Mouse (Mus musculus) spleen, adult 12 weeks (tissue): ENCODE data around the gene Lama4.

Experiments
- DNase-seq: peaks from one replicate; pipeline ENCODE4 v3.0.0; 2022; ENCODE audit warnings: low spot score

The Lama4 gene

DNA sequence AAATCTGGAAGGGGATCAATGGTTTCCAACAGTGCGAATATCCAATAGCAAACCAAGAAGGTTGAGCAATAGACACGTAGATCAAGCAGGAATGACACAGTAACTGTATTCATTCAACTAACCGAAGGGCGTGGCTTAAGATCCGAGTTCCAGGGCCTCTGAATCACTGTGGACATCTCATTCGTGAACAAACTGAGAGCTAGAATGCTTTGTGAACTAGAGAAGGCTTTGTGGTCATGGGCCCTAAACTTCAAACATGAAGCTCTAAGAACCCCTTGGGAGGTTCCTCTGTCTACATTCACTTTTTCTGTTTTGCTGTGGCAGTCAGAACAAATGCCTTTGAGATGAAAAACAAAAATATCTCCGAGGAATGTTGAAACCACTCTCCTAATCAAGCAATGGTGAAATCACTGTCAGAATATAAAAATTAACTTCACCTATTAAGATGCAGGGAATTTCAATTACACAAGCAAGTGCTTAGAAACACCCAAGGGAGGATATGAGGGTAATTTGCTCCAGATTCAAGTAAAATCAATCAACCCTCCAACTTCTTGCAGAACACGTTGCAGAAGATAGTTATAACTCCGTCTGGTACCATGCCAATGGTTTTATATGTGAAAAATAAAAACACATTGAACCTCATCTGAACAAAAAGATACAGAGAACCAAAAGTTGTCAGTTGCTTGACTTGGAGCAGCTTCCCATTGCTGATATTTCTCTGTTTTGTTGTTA is 29.6 kb downstream of the Lama4 start:
- DNase-seq = no peak

DNA sequence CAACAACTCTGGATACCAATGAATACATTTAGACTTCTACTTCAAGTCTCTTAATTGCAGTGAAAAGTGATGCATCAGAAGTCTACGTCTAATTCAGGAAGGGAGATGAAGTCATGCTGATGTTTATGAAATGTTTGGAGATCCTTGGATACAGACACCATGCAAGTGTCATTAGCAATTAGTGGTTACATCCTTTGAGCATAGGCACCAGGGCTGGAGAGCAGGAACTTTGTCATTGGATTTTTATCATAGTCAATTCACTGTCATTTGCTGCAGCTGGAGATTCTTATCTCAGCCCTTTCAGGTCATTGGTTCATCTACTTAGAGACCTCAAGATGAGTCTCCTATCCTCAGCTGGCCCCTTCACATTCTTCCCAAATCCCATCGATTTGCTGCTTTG is 30.6 kb downstream of the Lama4 start:
- DNase-seq = no peak

- DNase-seq = no peak
Measured at GRCm38 (mm10) chr10:39000951-39001350, 35.6 kb downstream of the Lama4 start.

GRCm38 (mm10) chr10:39002521-39002920 is 37.2 kb downstream of the Lama4 start:
- no peak for DNase-seq

DNA sequence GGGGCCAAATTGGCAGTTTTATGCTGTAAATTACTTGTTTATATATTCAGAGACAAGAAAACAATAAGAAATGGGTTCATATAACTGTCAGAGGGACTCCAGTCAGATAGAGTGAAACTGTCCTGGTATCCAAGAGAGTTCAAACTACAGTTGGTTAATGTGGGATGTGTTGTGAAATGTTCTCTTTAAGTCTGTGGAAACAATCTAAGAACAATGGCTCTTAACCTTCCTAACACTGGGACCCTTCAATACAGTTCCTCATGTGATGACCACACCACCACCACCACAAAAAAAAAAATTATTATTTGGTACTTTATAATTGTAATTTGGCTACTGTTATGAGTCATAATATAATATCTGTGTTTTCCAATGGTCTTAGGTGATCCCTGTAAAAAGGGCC is 38.2 kb downstream of the Lama4 start:
- DNase-seq = no peak

GRCm38 (mm10) chr10:39005494-39005893 is 40.2 kb downstream of the Lama4 start:
- no peak for DNase-seq

- no peak for DNase-seq
Measured at GRCm38 (mm10) chr10:39006433-39007105, 41.3 kb downstream of the Lama4 start.

DNA sequence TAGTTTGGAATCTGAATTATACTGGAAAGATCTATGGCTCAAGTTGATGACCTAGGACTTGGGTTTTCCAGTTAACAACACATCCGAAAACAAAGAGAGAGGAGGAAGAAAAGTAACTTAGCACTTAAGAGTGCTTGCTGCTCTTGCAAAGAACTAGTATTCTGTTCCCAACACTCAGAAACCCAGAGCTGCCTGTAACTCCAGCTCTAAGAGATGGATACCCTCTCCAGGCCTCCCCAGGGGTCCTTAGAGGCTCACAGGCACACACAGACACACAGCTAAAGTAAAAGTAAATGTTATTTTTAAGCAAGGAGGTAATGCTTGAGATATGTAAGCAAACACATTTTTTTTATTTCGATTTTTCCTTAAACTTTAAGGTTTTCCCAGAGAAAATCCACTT is 49.5 kb downstream of the Lama4 start:
- DNase-seq = no peak

GRCm38 (mm10) chr10:39017986-39018385 is 52.7 kb downstream of the Lama4 start:
- DNase-seq = no peak

DNA sequence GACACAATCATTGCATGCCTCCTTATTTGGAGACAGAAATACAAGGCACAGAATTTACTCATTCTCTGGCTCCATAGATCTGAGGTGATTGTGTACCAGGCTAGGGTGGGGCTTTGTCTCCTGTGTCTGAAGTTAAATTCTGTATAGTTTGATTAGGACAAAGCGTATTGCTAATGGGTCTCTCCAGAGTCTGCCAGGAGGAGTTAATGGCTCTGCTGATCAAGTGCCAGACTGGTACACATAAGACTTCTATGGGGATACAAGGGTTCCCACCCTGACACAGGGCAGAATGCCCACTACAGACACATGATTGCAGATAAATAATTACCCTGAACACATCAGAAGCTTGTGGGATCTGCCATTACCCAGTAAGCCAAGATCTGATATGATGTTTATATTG is 53.3 kb downstream of the Lama4 start:
- no peak for DNase-seq

- DNase-seq = no peak
Measured at GRCm38 (mm10) chr10:39023618-39024256, 58.4 kb downstream of the Lama4 start.

DNA sequence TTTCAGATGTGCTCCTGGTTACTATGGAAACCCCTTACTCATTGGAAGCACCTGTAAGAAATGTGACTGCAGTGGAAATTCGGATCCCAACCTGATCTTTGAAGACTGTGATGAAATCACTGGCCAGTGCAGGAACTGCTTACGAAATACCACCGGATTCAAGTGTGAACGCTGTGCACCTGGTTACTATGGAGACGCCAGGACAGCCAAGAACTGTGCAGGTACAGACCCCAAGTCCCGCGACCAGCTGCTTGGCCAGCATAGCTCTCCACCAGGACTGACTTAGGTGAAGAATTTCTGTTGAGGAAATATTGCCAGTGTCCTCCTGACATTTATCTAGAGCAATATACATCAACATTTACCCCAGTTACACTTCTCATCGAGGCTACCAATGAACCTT is 61.2 kb downstream of the Lama4 start:
- DNase-seq = no peak

DNA sequence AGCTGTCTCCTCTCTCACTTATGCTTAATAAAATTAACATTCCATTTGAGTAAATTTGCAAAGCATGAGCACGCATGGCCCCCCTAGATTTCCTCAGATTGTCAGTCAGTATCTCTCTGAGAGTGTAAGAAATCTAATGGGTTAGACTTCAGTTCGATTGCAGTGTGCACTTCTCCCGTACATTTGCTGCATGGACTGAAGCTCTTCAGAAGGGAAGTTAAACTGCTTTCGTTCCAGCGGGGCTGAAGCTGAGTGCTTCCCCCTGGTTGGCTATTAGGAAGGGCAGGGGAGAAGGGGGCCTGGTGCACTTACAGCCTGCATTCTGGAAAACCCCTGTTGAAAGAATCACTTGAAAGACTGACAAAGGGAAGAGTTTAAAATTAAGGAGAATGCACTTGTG is 61.7 kb downstream of the Lama4 start:
- no peak for DNase-seq

- no peak for DNase-seq
Measured at GRCm38 (mm10) chr10:39028403-39028802, 63.1 kb downstream of the Lama4 start.

GRCm38 (mm10) chr10:39029297-39030147 is 64.2 kb downstream of the Lama4 start:
- no peak for DNase-seq

DNA sequence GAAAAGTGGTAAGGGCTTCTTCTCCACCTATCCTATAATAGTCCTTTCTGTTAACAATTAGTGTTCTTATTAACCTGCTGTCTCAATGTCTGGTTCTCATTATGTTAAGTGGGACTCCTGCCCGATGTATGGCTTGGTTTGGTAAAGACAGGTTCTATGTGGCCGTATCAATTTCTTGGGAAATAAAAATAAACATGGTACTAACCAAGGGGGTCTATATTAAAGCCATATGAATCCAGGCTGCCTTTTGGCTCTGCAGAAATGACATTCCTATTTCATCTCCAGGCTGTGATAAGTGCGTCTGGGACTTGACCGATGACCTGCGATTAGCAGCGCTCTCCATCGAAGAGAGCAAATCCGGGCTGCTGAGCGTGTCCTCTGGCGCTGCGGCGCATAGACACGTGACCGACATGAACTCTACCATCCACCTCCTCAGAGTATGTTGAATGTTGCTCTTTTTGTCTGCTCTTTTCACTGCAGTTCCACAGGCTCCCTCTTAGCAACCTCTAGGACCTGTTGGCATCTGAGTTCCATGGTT is 64.9 kb downstream of the Lama4 start:
- no peak for DNase-seq

DNA sequence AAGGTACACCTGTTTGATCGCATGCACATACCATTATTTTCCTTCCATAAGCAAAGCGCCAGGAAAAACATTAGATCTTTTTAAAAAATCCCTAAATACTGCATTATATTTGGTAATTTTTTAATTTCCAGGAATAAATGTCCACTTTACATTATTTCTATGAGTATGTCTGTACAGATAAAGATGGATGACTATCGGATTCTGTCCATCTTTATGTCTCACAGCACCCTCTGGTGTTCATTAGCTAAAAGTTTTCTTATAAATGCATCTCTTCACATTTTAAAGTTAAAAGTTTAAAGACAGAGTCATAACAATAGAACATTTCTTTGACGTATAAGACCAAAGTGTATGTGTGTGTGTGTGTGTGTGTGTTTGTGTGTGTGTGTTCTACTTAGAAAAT is 74.2 kb downstream of the Lama4 start:
- no peak for DNase-seq

DNA sequence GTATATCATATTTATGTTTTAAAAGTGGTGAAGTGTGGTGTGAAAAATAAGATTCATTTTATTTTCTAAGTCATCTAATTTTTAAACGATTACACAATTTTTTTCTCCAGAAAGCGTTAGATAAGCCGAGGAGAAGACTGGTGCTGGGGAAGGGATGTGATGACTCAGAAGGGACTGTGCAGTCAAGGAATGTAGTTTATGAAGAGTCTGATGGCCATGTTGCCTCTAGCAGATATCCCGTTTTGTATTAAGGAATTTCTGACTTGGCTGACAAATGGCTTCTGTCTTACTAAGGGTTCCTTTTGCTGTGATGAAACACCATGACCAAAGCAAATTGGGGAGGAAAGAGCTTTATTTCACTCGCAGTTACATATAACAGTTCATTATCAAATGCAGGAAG is 74.7 kb downstream of the Lama4 start:
- DNase-seq = no peak

DNA sequence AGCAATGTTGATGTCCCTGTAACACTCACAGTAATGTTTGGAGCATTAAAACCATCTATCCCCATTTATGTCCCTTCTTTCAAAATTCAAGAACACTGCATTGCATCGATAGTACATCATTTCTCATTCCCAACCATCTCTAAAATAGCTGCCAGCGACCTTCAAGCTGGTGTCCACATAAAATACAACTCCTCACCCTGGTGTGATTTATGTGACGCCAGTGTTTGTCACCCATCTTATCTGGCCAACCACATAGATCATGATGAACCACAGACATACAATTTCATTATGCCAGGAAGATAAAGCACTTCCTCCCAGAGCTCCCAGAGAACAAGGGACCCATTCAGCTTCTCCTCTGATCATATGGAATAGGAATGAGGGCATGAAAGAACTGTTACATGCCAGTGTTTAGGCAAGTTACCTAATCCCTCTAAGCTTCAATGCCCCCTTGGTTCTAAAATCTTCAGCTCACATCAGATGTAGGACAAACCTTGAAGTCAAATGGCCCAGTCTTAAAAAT is 79.2 kb downstream of the Lama4 start:
- DNase-seq = no peak

- no peak for DNase-seq
Measured at GRCm38 (mm10) chr10:39045111-39045510, 79.8 kb downstream of the Lama4 start.

DNA sequence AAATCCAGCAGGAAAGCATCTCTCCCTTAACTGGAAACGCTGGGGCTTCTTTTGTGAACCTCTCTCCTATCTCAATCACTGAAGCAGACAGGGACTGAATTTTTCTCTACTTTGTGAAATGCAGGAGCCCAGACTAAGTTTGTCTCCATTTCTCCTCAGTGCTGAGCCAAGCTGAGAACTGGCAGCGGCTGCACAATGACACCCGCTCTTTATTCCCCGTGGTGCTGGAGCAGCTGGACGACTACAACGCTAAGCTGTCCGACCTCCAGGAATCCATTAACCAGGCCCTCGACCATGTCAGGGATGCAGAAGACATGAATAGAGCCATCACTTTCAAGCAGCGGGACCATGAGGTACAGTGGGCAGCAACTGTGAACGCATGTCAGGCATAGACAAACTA is 82.5 kb downstream of the Lama4 start:
- no peak for DNase-seq
